Mouse (Mus musculus): ENCODE measurements around the gene Esp4. TPM values are rescaled to one million over a fixed set of nuclear protein-coding genes. Genes with fewer than 3 reads are reported as not detected.
"Not testable (repeated sequence)": the region's sequence is repeated elsewhere in the genome, so short reads cannot be mapped to it uniquely, and the experiment has no call there.

Gene Esp4
- total RNA-seq (2014; fragmentation: Nextera tagmentation) (not detected in 2 replicates), total RNA-seq (2017) (not detected in 2 replicates)

GRCm38 (mm10) chr17:40598294-40598693 is at the start of gene Esp4:
Esp4 (plus strand) TSS chr17:40598594.
- ATAC-seq (replicated peaks; ENCODE audit: poor library complexity, severe bottlenecking): no peak

- ATAC-seq (replicated peaks; ENCODE audit: poor library complexity, severe bottlenecking): no peak
Measured at GRCm38 (mm10) chr17:40553470-40553869, 44.9 kb upstream of the Esp4 start.

GRCm38 (mm10) chr17:40561207-40561606 is 37.2 kb upstream of the Esp4 start, which contains the start of gene Esp6:
Esp6 (plus strand) TSS chr17:40561507.
- ATAC-seq (replicated peaks; ENCODE audit: poor library complexity, severe bottlenecking): no peak

GRCm38 (mm10) chr17:40583906-40584305 is 14.5 kb upstream of the Esp4 start:
- not testable (repeated sequence) for ATAC-seq (replicated peaks; ENCODE audit: poor library complexity, severe bottlenecking)

GRCm38 (mm10) chr17:40591297-40591696 is 7.1 kb upstream of the Esp4 start:
- ATAC-seq (replicated peaks; ENCODE audit: poor library complexity, severe bottlenecking): no peak

- ATAC-seq (replicated peaks; ENCODE audit: poor library complexity, severe bottlenecking): not testable (repeated sequence)
Measured at GRCm38 (mm10) chr17:40631775-40632174, 33.4 kb downstream of the Esp4 start, which contains the start of gene Esp3. Esp3 (plus strand) TSS chr17:40632075.

Other genes with a start within 250 kb of the Esp4 start
- not detected in 2 replicates for gene Esp8, start 78.6 kb upstream of the Esp4 start, total RNA-seq (2014; fragmentation: Nextera tagmentation)
- not detected in 2 replicates for gene Esp8, start 78.6 kb upstream of the Esp4 start, total RNA-seq (2017)
- gene Esp6, start 37.1 kb upstream of the Esp4 start, total RNA-seq (2014; fragmentation: Nextera tagmentation): not detected in 2 replicates
- gene Esp6, start 37.1 kb upstream of the Esp4 start, total RNA-seq (2017): not detected in 2 replicates
- not detected in 2 replicates for gene Esp3, start 33.5 kb downstream of the Esp4 start, total RNA-seq (2014; fragmentation: Nextera tagmentation)
- not detected in 2 replicates for gene Esp3, start 33.5 kb downstream of the Esp4 start, total RNA-seq (2017)
- gene Esp1, start 128.5 kb downstream of the Esp4 start, total RNA-seq (2014; fragmentation: Nextera tagmentation): not detected in 2 replicates
- not detected in 2 replicates for gene Esp1, start 128.5 kb downstream of the Esp4 start, total RNA-seq (2017)
- not detected in 2 replicates for gene Crisp2, start 208.4 kb downstream of the Esp4 start, total RNA-seq (2014; fragmentation: Nextera tagmentation)
- gene Crisp2, start 208.4 kb downstream of the Esp4 start, total RNA-seq (2017): 0.88 TPM in 1 of 2 replicates, not detected in the other
- gene Rhag, start 212.5 kb downstream of the Esp4 start, total RNA-seq (2014; fragmentation: Nextera tagmentation): 0.19 TPM in 1 of 2 replicates, not detected in the other
- gene Rhag, start 212.5 kb downstream of the Esp4 start, total RNA-seq (2017): 0.17 TPM in 1 of 2 replicates, not detected in the other